Mouse (Mus musculus) gastrocnemius, adult 8-10 months (tissue): ENCODE measurements at regions not wholly inside any gene's neighbourhood (a gene's known extent, or its start where the extent isn't known, plus 50 kb on each side); places are given as distances from the start of the nearest gene placed in this dataset. TPM values are rescaled to one million over a fixed set of nuclear protein-coding genes. Genes with fewer than 3 reads are reported as not detected.

Experiments used
- DNase-seq, 2 experiments: peaks; one replicate each; pipeline ENCODE4 v3.0.0; 2022; ENCODE audit warnings: low spot score in 2 of 2
- microRNA-seq: library from miRNA; unstranded; fragments of <30 nt; microRNA quantifications from one replicate; pipeline ENCODE4 v1.2.0, GENCODE M21; 2022

- DNase-seq, result no peak
These were observed 114.1 kb upstream of the Pbx1 start for GRCm38 (mm10) chr1:168546156-168546555.

- no peak for DNase-seq
These were observed 113.2 kb upstream of the Pbx1 start for GRCm38 (mm10) chr1:168545072-168545780.

DNA sequence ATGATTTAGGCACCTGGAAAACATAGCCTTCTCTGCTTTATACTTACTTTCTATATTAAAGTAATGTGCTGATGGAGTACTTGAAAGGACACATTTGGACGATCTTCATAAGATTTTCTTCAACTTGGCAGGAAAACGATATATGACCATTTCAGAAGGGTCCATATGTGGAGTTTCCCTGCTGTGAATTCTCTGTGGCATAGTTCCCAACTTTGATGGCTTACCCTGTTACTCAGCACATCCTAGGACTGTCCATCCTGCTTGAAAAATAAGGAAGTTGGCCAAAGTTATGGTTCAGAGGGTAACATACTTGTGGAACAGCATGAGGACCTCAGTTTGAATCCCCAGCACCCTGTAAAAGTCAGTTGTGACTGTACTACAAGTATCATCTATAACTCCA lies 109.2 kb upstream of the Pbx1 start:
- no peak for DNase-seq

DNA sequence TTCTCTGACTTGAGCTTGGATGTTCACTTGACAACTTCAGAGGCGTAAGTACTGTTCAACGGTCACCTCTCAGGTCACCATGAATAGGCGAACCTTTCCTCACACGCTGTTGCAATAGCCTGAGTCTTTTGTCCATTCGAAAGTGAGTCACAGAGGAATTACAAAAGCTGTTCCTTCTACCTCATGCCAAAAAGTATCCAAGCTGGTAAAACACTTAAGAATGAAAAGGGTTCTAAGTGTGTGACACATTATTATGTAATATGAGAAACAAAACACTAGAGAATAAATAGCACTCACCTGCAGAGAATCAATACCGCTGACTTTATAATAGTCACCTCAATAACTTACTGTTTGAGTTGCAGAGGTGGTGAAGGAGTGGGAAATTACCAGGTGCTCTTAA lies 86.0 kb upstream of the Pbx1 start:
- no peak for DNase-seq

DNA sequence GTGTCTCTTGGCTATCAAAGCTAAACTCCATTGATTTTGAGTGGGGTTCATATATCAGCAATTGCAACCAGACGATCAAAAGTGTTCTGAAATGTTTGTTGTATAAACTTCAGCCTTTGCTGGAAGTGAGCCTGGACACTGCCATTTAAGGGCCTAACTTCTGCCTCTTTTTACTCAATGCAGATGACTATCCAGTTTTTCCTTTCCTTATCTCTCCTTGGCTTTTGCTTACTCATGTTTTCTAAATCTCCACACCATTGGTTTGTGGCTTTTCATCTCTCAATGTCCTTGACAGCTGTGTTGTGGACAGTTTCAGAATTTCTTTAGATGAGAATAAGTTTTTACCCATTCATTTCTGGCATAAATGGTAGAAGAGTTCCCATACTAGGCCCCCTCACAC lies 74.3 kb upstream of the Pbx1 start:
- DNase-seq, result no peak

- DNase-seq, result no peak
These were observed 72.7 kb upstream of the Pbx1 start for GRCm38 (mm10) chr1:168504773-168505172.

DNA sequence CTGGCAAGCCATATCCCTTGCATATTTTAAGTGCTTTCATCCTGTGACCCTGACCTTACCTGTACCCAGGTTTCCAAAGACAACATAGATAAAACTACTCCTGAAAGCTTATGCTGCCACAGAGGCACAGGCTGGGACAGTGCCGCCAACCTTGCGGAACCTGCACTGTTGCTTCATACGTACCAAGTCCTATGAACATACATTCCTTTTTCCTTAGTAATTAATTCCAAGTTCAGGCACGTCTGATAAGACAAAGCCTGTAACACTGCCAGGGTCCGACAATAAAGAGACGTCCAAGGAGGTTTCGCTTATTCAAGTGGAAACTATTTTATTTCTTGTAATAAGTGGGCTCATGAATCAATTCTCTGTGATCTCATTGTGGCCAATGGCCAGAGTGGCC lies 70.2 kb upstream of the Pbx1 start:
- DNase-seq, result no peak

DNA sequence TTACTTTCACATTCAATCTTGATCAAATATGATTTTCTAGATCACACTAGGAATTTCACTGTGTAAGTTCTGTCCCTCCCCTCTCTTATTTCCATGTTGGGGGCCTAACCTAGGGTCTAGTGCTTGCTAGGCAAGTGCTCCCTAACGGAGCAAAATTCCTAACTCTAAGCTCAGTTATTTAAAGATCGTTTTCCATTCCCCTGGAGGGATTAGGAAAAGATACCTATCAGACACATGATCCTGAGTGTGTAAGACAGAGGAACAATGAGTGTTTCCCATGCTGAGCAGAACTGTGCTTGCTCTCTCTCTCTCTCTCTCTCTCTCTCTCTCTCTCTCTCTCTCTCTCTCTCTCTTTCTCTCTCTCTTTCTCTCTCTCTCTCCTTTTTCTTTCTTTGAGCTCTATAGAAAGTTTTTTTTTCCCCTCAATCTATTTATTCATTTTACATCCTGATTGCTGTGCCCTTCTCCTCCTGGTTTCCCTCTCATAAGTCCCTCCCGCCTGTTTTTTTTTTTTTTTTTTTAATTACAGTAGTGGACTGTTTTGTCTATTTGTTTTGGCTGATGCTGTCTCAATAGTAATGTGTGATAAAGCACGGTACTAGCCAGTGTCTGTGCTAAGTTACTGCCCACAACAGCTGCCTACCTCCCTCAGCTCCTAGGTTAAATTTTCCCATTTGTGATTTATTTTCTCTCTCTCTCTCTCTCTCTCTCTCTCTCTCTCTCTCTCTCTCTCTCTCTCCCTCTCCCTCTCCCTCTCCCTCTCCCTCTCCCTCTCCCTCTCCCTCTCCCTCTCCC lies 69.5 kb upstream of the Pbx1 start:
- no peak for DNase-seq

- DNase-seq, result no peak
These were observed 65.7 kb upstream of the Pbx1 start for GRCm38 (mm10) chr1:168497801-168498200.

- DNase-seq, result no peak
These were observed 63.8 kb upstream of the Pbx1 start for GRCm38 (mm10) chr1:168495687-168496527.

- no peak for DNase-seq
These were observed 55.4 kb upstream of the Pbx1 start for GRCm38 (mm10) chr1:168487492-168487891.

DNA sequence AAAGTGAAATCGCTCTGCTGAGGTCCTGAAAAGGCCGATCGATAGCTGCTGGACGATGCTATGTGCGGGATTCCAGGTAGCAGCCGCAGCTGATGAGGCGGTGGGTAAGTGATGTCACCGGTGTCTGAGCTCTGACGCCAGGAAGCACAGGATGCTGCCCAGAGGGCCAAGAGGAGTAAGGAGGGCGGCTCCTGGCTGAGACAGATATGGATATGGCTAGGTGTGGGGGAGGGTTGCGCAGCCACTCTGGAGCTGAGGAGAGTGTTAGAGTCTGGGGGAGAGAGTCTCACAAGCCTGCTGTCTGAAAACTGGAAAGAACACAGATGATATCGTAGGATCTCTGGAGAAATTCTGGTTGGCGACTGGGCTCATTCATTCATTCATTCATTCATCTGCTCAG lies 51.6 kb upstream of the Pbx1 start:
- no peak for DNase-seq

Small RNA genes in the stretch of these regions (microRNA-seq; reads per million reads assigned to microRNA genes)
- gene Mir6348 (not detected), gene Mir6354 (not detected)
